Mouse (Mus musculus) effector memory CD4-positive, alpha-beta T cell, adult 5 months (primary cell): Measurements from ENCODE around the gene Fbxw10. TPM values are rescaled to one million over a fixed set of nuclear protein-coding genes. Genes with fewer than 3 reads are reported as not detected.

Source experiments
- polyA plus RNA-seq: library from polyadenylated mRNA; unstranded; fragments of 100-300 nt; shearing (Covaris generic); gene quantifications from one replicate; pipeline ENCODE4 v1.2.1, GENCODE M21; 2017

Gene Fbxw10
- polyA plus RNA-seq = 0.39 TPM

GRCm38 (mm10) chr11:62846961-62847654 is at the start of gene Fbxw10:
Gene Fbxw10 (plus strand): TSS chr11:62847069.

DNA sequence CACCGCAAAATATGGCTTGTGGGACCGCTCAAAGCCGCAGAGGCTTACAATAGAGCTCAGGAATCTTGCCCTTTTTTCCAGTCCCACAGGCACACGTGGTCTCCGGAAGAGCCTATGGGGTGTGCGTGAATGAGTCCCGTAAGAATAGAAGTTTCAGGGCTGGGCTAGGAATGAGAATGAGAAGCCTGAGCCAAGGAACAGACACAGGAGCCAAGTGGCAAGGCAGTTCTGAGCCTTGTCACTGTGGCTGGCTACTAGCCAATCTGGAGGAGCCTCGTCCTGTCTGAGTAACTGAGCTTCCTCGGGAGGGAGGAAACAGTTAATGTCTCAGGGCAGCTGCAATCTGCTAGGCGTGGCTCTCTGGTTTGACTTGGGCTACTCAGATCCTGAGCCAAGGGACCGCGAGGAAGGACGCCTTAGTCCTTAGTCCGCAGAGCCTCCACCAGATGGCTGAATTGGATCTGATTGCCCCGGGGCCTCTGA is 26.8 kb upstream of the Fbxw10 start, which contains the start of gene Trim16:
Gene Trim16 (plus strand): TSS at position 173 of the 483 bp plus-strand sequence.

DNA sequence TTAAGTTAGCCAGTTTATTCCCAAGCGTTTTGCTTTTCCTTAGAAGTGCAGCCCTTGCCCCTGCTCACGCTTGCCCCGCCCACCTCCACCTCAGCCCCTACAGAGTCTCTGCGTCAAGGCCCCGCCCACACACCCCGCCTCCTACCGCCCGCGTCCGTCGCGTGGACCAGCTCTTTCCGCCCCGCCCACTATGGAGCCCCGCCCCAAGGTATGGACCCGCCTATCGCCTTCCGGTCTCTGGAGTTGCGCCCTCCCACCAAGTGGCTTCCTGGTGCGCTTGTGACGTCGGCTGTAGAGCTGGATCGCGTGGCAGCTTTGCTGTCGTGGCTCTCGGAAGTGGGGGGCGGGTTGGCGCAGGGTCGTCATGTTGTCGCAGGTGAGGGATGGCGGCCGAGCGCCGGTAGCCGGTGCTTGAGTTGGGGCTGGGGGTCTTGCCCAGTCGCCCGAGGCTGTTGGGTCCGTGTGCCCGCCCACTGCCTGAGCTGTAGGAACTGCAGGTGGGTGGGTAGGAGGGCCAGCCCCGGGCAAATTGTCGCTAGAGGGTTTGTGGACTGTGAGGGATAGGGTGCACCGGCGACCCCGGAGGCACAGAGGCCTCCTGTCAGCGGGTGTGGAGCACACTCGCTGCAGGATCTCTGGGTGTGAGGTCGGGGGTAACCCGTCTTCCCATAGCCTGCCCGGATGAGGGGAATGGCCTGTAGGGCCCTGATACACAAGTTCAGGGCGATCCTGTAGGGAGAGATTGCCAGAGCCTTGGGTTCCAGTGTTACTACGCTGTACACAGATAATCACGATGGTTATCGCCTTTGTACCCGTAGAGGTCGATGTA is 32.6 kb downstream of the Fbxw10 start, which contains the start of gene Tvp23b:
Gene Tvp23b (plus strand): TSS at position 236 of the 829 bp plus-strand sequence.

Other genes starting within 250 kb of the Fbxw10 start
- gene Lrrc75a, start 198.5 kb upstream of the Fbxw10 start, polyA plus RNA-seq = 1.0 TPM
- gene Mmgt2, start 198.4 kb upstream of the Fbxw10 start, polyA plus RNA-seq = 10.5 TPM
- 18.3 TPM for gene Zfp287, start 115.2 kb upstream of the Fbxw10 start, polyA plus RNA-seq
- not detected for gene Gm10428, start 94.0 kb upstream of the Fbxw10 start, polyA plus RNA-seq
- gene Zfp286, start 57.6 kb upstream of the Fbxw10 start, polyA plus RNA-seq = 0.29 TPM
- 2.0 TPM for gene Trim16, start 26.8 kb upstream of the Fbxw10 start, polyA plus RNA-seq
- gene Tvp23b, start 32.4 kb downstream of the Fbxw10 start, polyA plus RNA-seq = 34.4 TPM
- not detected for gene Cdrt4, start 104.1 kb downstream of the Fbxw10 start, polyA plus RNA-seq
- gene Tekt3, start 214.6 kb downstream of the Fbxw10 start, polyA plus RNA-seq = not detected